Mouse (Mus musculus): Measurements from ENCODE around the gene Ankle1. TPM values are rescaled to one million over a fixed set of nuclear protein-coding genes. Genes with fewer than 3 reads are reported as not detected.

Ankle1 gene
- total and polyA plus RNA-seq, 3 experiments: 18.5 to 21.2 TPM; not detected in 1

GRCm38 (mm10) chr8:71368366-71368765 lies 37.4 kb upstream of the Ankle1 start:
- TF ChIP-seq CHD2 (IDR thresholded peaks at IDR 0.05; ENCODE audit: low read length) (no peak), UBTF (IDR thresholded peaks at IDR 0.05; ENCODE audit: borderline replicate concordance, insufficient read depth, low read depth, low read length) (no peak), ZC3H11A (IDR thresholded peaks at IDR 0.05; ENCODE audit: low read depth, low read length) (no peak), MYB (IDR thresholded peaks at IDR 0.05; ENCODE audit: low read depth, low read length) (no peak), HCFC1 (IDR thresholded peaks at IDR 0.05; ENCODE audit: low read depth, low read length) (no peak), USF2 (IDR thresholded peaks at IDR 0.05; ENCODE audit: borderline replicate concordance in 1 of 2, insufficient read depth in 1 of 2, low read depth in 1 of 2, low read length in 2 of 2) (no peak), RCOR1 (IDR thresholded peaks at IDR 0.05; ENCODE audit: low read depth, low read length) (no peak), MAZ (IDR thresholded peaks at IDR 0.05; ENCODE audit: low read depth, low read length) (no peak), ELF1 (IDR thresholded peaks at IDR 0.05; ENCODE audit: low read depth, low read length) (no peak), ZKSCAN1 (IDR thresholded peaks at IDR 0.05; ENCODE audit: low read depth, low read length) (no peak), MAFK (IDR thresholded peaks at IDR 0.05; ENCODE audit: borderline replicate concordance, low read depth, low read length) (no peak), EP300 (IDR thresholded peaks at IDR 0.05; ENCODE audit: low read depth in 1 of 2, low read length in 2 of 2) (no peak), TCF12 (IDR thresholded peaks at IDR 0.05; ENCODE audit: low read depth, low read length) (no peak), MYC (IDR thresholded peaks at IDR 0.05; ENCODE audit: low read depth, low read length) (no peak), BHLHE40 (IDR thresholded peaks at IDR 0.05; ENCODE audit: borderline replicate concordance, low read depth, low read length) (no peak), E2F4 (IDR thresholded peaks at IDR 0.05; ENCODE audit: borderline replicate concordance, low read depth, low read length) (no peak)
- Histone ChIP-seq H3K27ac (ENCODE audit: control insufficient read depth, low read depth, low read length) (0 out of 2 replicates have a peak overlapping the region, but pooled peaks have one; percentile 43), H3K9ac (ENCODE audit: control insufficient read depth, low read depth, low read length, poor library complexity, severe bottlenecking) (no peak overlapping the region; the same call in 1 of the 2 replicates), H3K4me3 (ENCODE audit: control insufficient read depth in 1 of 2, insufficient read depth in 1 of 2, low read depth in 2 of 2, low read length in 2 of 2) (no peak overlapping the region), H3K4me1 (ENCODE audit: control insufficient read depth in 1 of 2, insufficient read depth in 2 of 2, low read length in 2 of 2) (peaks cover 0 to 11% of the 10 kb centered on the region in 2 experiments; a peak in 2 of 4 replicates), H3K36me3 (ENCODE audit: control insufficient read depth in 1 of 2, insufficient read depth in 2 of 2, low read length in 2 of 2) (peaks cover 0 to 9% of the 10 kb centered on the region in 2 experiments; a peak in 2 of 4 replicates), H3K27me3 (ENCODE audit: control insufficient read depth in 1 of 2, insufficient read depth in 2 of 2, low read length in 2 of 2) (no peaks in the 10 kb centered on the region), H3K9me3 (replicated peaks; ENCODE audit: insufficient read depth, low read length) (no peaks in the 10 kb centered on the region), H3K79me2 (ENCODE audit: control insufficient read depth, insufficient read depth, low read length, poor library complexity) (peaks cover 6% of the 10 kb centered on the region; the same call in 1 of the 2 replicates)
- DNase-seq (ENCODE audit: low read depth, low spot score): peak; percentile 37

- no peak for DNase-seq (ENCODE audit: low read depth, low spot score)
- H3K4me1 ChIP-seq (ENCODE audit: control insufficient read depth in 1 of 2, insufficient read depth in 2 of 2, low read length in 2 of 2): peaks cover 0 to 11% of the 10 kb centered on the region in 2 experiments; a peak in 2 of 4 replicates
- TF ChIP-seq TAL1 (IDR thresholded peaks at IDR 0.05; ENCODE audit: low read length): no peak
- TF ChIP-seq ZKSCAN1 (IDR thresholded peaks at IDR 0.05; ENCODE audit: low read depth, low read length): no peak
- no peak for TF ChIP-seq ETS1 (IDR thresholded peaks at IDR 0.05; ENCODE audit: low read depth, low read length)
- TF ChIP-seq GABPA (IDR thresholded peaks at IDR 0.05; ENCODE audit: low read depth, low read length): no peak
- TF ChIP-seq POLR2A (IDR thresholded peaks at IDR 0.05; ENCODE audit: control insufficient read depth in 1 of 2, insufficient read depth in 1 of 2, low read depth in 1 of 2, low read length in 2 of 2, poor library complexity in 1 of 2): no peak; a peak in 1 of 4 replicates
- TF ChIP-seq NELFE (IDR thresholded peaks at IDR 0.05; ENCODE audit: low read depth, low read length): no peak
- no peak for TF ChIP-seq MYC (IDR thresholded peaks at IDR 0.05; ENCODE audit: low read depth, low read length)
- TF ChIP-seq BHLHE40 (IDR thresholded peaks at IDR 0.05; ENCODE audit: borderline replicate concordance, low read depth, low read length): no peak
- no peak for TF ChIP-seq JUND (IDR thresholded peaks at IDR 0.05; ENCODE audit: low read depth, low read length)
- TF ChIP-seq SIN3A (IDR thresholded peaks at IDR 0.05; ENCODE audit: low read length): no peak
- TF ChIP-seq MEF2A (IDR thresholded peaks at IDR 0.05; ENCODE audit: extremely low read depth, insufficient replicate concordance, low read depth, low read length, poor library complexity, severe bottlenecking): no peak
- no peak for TF ChIP-seq CHD1 (IDR thresholded peaks at IDR 0.05; ENCODE audit: low read depth, low read length)
- TF ChIP-seq MYB (IDR thresholded peaks at IDR 0.05; ENCODE audit: low read depth, low read length): no peak
- no peak for TF ChIP-seq ZMIZ1 (IDR thresholded peaks at IDR 0.05; ENCODE audit: low read depth, low read length)
- TF ChIP-seq MXI1 (IDR thresholded peaks at IDR 0.05; ENCODE audit: low read depth, low read length): no peak
- no peak for TF ChIP-seq RCOR1 (IDR thresholded peaks at IDR 0.05; ENCODE audit: low read depth, low read length)
- TF ChIP-seq UBTF (IDR thresholded peaks at IDR 0.05; ENCODE audit: borderline replicate concordance, insufficient read depth, low read depth, low read length): no peak
- no peak for TF ChIP-seq NRF1 (IDR thresholded peaks at IDR 0.05; ENCODE audit: insufficient read depth, low read depth, low read length, poor library complexity, severe bottlenecking)
- TF ChIP-seq MAZ (IDR thresholded peaks at IDR 0.05; ENCODE audit: low read depth, low read length): no peak
- H3K36me3 ChIP-seq (ENCODE audit: control insufficient read depth in 1 of 2, insufficient read depth in 2 of 2, low read length in 2 of 2): peaks cover 0 to 9% of the 10 kb centered on the region in 2 experiments; a peak in 2 of 4 replicates
- H3K9ac ChIP-seq (ENCODE audit: control insufficient read depth, low read depth, low read length, poor library complexity, severe bottlenecking): no peak overlapping the region
- H3K27me3 ChIP-seq (ENCODE audit: control insufficient read depth in 1 of 2, insufficient read depth in 2 of 2, low read length in 2 of 2): no peaks in the 10 kb centered on the region
- no peak overlapping the region for H3K4me3 ChIP-seq (ENCODE audit: control insufficient read depth in 1 of 2, insufficient read depth in 1 of 2, low read depth in 2 of 2, low read length in 2 of 2)
- peaks cover 6% of the 10 kb centered on the region; the same call in 1 of the 2 replicates for H3K79me2 ChIP-seq (ENCODE audit: control insufficient read depth, insufficient read depth, low read length, poor library complexity)
- no peak overlapping the region for H3K27ac ChIP-seq (ENCODE audit: control insufficient read depth, low read depth, low read length)
- no peaks in the 10 kb centered on the region for H3K9me3 ChIP-seq (replicated peaks; ENCODE audit: insufficient read depth, low read length)
Measured at GRCm38 (mm10) chr8:71369040-71369718, 36.6 kb upstream of the Ankle1 start.
